Mouse (Mus musculus): ENCODE results near the gene Olfr1290.

Olfr1290 gene

GRCm38 (mm10) chr2:111493729-111494128 lies at the start of gene Olfr1290:
Olfr1290 (minus strand) TSS chr2:111493829.
- no peak for DNase-seq (ENCODE audit: extremely low spot score, low spot score)

GRCm38 (mm10) chr2:111540191-111540590 lies 46.6 kb upstream of the Olfr1290 start, which contains the start of gene Olfr1294:
Olfr1294 (minus strand) TSS chr2:111540291.
- DNase-seq (ENCODE audit: extremely low spot score, low spot score) = no peak

- no peak for DNase-seq (ENCODE audit: extremely low spot score, low spot score)
Observed at GRCm38 (mm10) chr2:111524903-111525302, 31.3 kb upstream of the Olfr1290 start, which contains the start of gene Olfr1293-ps. Olfr1293-ps (plus strand) TSS chr2:111525203.

GRCm38 (mm10) chr2:111517451-111517850 lies 23.8 kb upstream of the Olfr1290 start:
- no peak for DNase-seq (ENCODE audit: extremely low spot score, low spot score)

- DNase-seq (ENCODE audit: extremely low spot score, low spot score) = no peak
Observed at GRCm38 (mm10) chr2:111496880-111497279, 3.3 kb upstream of the Olfr1290 start, which contains the start of gene Olfr1291-ps1. Olfr1291-ps1 (plus strand) TSS chr2:111497180.

- no peak for DNase-seq (ENCODE audit: extremely low spot score, low spot score)
Observed at GRCm38 (mm10) chr2:111480519-111480918, 13.1 kb downstream of the Olfr1290 start, which contains the start of gene Olfr1289. Olfr1289 (plus strand) TSS chr2:111480819.

- DNase-seq (ENCODE audit: extremely low spot score, low spot score) = no peak
Observed at GRCm38 (mm10) chr2:111473801-111474200, 19.8 kb downstream of the Olfr1290 start, which contains the start of gene Olfr1288. Olfr1288 (plus strand) TSS chr2:111474101.

- no peak for DNase-seq (ENCODE audit: extremely low spot score, low spot score)
Observed at GRCm38 (mm10) chr2:111448842-111449241, 44.8 kb downstream of the Olfr1290 start, which contains the start of gene Olfr1287. Olfr1287 (plus strand) TSS chr2:111449142.

All from neural tube, embryonic 10.5 days (tissue).